ENCODE assay signal across 10 mouse cellular contexts in genomic region chr6:87778294-87779173, GRCm38 (mm10). TPM values are rescaled to one million over a fixed set of nuclear protein-coding genes. Genes with fewer than 3 reads are reported as not detected.
DNase-seq lines count a peak whose midpoint lies in the region; ATAC-seq and TF ChIP-seq lines count a peak whose summit lies in the region.
"Had no signal": no experiment of that assay in that cellular context is flagged by ENCODE, and none has a peak within 500 bp of the region (broad histone marks: within the 10 kb centered on the region; RNA-seq: fewer than 3 reads in every experiment).

No protein-coding gene starts in this region.

- no peaks in the 10 kb centered on the region for H3K4me1 ChIP-seq in heart, embryonic 11.5 days (ENCODE audit: control insufficient read depth, insufficient read depth, low read length)
- H3K4me1 ChIP-seq in MEL (ENCODE audit: control insufficient read depth in 1 of 2, insufficient read depth in 2 of 2, low read length in 2 of 2): peaks cover 18 to 27% of the 10 kb centered on the region in 2 experiments
- peaks cover 15% of the 10 kb centered on the region for H3K4me1 ChIP-seq in heart, embryonic 15.5 days (replicated peaks)
- H3K4me1 ChIP-seq in limb, embryonic 10.5 days: no peaks in the 10 kb centered on the region

- no peak overlapping the region for H3K9ac ChIP-seq in heart, embryonic 11.5 days (ENCODE audit: low read depth, low read length)
- peak overlapping the region; percentile 31 for H3K9ac ChIP-seq in MEL (ENCODE audit: control insufficient read depth, low read depth, low read length, poor library complexity, severe bottlenecking)
- no peak overlapping the region for H3K9ac ChIP-seq in heart, embryonic 15.5 days

- no peaks in the 10 kb centered on the region for H3K79me2 ChIP-seq in MEL (ENCODE audit: control insufficient read depth, insufficient read depth, low read length, poor library complexity)

- TF ChIP-seq CTCF in MEL (IDR thresholded peaks at IDR 0.05 in 2 of 3, conservative IDR thresholded peaks at IDR 0.05 in 1 of 3; ENCODE audit: control insufficient read depth in 1 of 3, insufficient read depth in 1 of 3, low read depth in 2 of 3, low read length in 3 of 3, poor library complexity in 1 of 3, severe bottlenecking in 1 of 3): no peak

- WGBS in heart, embryonic 11.5 days (ENCODE audit: insufficient replicate concordance): 68% methylated on average over 11 of the region's 11 CpGs
- 51% methylated on average over 11 of the region's 11 CpGs for WGBS in heart, embryonic 15.5 days
- 81% methylated on average over 11 of the region's 11 CpGs for WGBS in limb, embryonic 10.5 days

- TF ChIP-seq RAD21 in MEL (IDR thresholded peaks at IDR 0.05; ENCODE audit: low read depth, low read length): no peak

- TF ChIP-seq POLR2A in MEL (IDR thresholded peaks at IDR 0.05; ENCODE audit: control insufficient read depth in 1 of 2, insufficient read depth in 1 of 2, low read depth in 1 of 2, low read length in 2 of 2, poor library complexity in 1 of 2): no peak

- H3K4me3 ChIP-seq in heart, embryonic 11.5 days (ENCODE audit: low read depth, low read length): no peak overlapping the region
- H3K4me3 ChIP-seq in MEL (ENCODE audit: control insufficient read depth in 1 of 2, insufficient read depth in 1 of 2, low read depth in 2 of 2, low read length in 2 of 2): no peak overlapping the region
- H3K4me3 ChIP-seq in heart, embryonic 15.5 days: no peak overlapping the region
- H3K4me3 ChIP-seq in limb, embryonic 10.5 days: no peak overlapping the region

- intact Hi-C loops in heart, postnatal 36 days (cut with DNase I): no loop called here

- DNase-seq in heart, postnatal 36 days: no peak
- peak; percentile 84 for DNase-seq in MEL (ENCODE audit: low read depth, low spot score)
- DNase-seq in limb, embryonic 10.5 days (ENCODE audit: low spot score): no peak
- no peak for DNase-seq in layer of hippocampus, adult 8-10 months (ENCODE audit: low spot score in 2 of 2)
- no peak for DNase-seq in frontal cortex, adult 2 months (ENCODE audit: extremely low spot score in 1 of 2, low spot score in 1 of 2)
- no peak for DNase-seq in ovary, postnatal 36 days (ENCODE audit: low spot score)
- DNase-seq: cerebellum, adult 8-10 months had no signal

- TF ChIP-seq EP300 in MEL (IDR thresholded peaks at IDR 0.05; ENCODE audit: low read depth in 1 of 2, low read length in 2 of 2): no peak

- no peak overlapping the region for H3K27ac ChIP-seq in heart, embryonic 11.5 days (ENCODE audit: low read depth, low read length)
- H3K27ac ChIP-seq in MEL (ENCODE audit: control insufficient read depth, low read depth, low read length): peak overlapping the region; percentile 27
- H3K27ac ChIP-seq in heart, embryonic 15.5 days: peak overlapping the region; percentile 25; the same call in 1 of the 2 replicates
- 0 out of 2 replicates have a peak overlapping the region, but pooled peaks have one; percentile 3 for H3K27ac ChIP-seq in limb, embryonic 10.5 days

- H3K4me2 ChIP-seq in heart, embryonic 11.5 days: no peak overlapping the region
- H3K4me2 ChIP-seq in heart, embryonic 15.5 days: no peak overlapping the region

- H3K27me3 ChIP-seq in heart, embryonic 11.5 days (ENCODE audit: control insufficient read depth, insufficient read depth, low read length): no peaks in the 10 kb centered on the region
- H3K27me3 ChIP-seq in MEL (ENCODE audit: control insufficient read depth in 1 of 2, insufficient read depth in 2 of 2, low read length in 2 of 2): no peaks in the 10 kb centered on the region
- H3K27me3 ChIP-seq in heart, embryonic 15.5 days: no peaks in the 10 kb centered on the region
- H3K27me3 ChIP-seq in limb, embryonic 10.5 days (ENCODE audit: low read depth, poor library complexity, severe bottlenecking): no peaks in the 10 kb centered on the region

- 0 out of 2 replicates have a peak, but pooled peaks have one; percentile 39 for ATAC-seq in heart, embryonic 11.5 days (replicated peaks; ENCODE audit: insufficient number of reproducible peaks, low FRiP score, low TSS enrichment)
- ATAC-seq in heart, embryonic 15.5 days (replicated peaks; ENCODE audit: insufficient number of reproducible peaks, insufficient read depth, low FRiP score, low read depth): peak; percentile 74

- H3K9me3 ChIP-seq in heart, embryonic 11.5 days (replicated peaks; ENCODE audit: control insufficient read depth, low read length): no peaks in the 10 kb centered on the region
- H3K9me3 ChIP-seq in MEL (replicated peaks; ENCODE audit: insufficient read depth, low read length): no peaks in the 10 kb centered on the region
- H3K9me3 ChIP-seq in heart, embryonic 15.5 days (replicated peaks): no peaks in the 10 kb centered on the region
- H3K9me3 ChIP-seq in limb, embryonic 10.5 days (replicated peaks): no peaks in the 10 kb centered on the region

- no peaks in the 10 kb centered on the region for H3K36me3 ChIP-seq in heart, embryonic 11.5 days (ENCODE audit: control insufficient read depth, insufficient read depth, low read length)
- H3K36me3 ChIP-seq in MEL (ENCODE audit: control insufficient read depth in 1 of 2, insufficient read depth in 2 of 2, low read length in 2 of 2): peaks cover 0 to 18% of the 10 kb centered on the region in 2 experiments; a peak in 2 of 4 replicates
- no peaks in the 10 kb centered on the region for H3K36me3 ChIP-seq in heart, embryonic 15.5 days
- H3K36me3 ChIP-seq in limb, embryonic 10.5 days: no peaks in the 10 kb centered on the region

TF ChIP-seq in MEL, 35 proteins besides CTCF, POLR2A, EP300 and RAD21 (continues in another document):
- TF ChIP-seq MAZ (IDR thresholded peaks at IDR 0.05; ENCODE audit: low read depth, low read length) (no peak), SIN3A (IDR thresholded peaks at IDR 0.05; ENCODE audit: low read length) (0 out of 2 replicates have a peak, but pooled peaks have one; percentile 10), NELFE (IDR thresholded peaks at IDR 0.05; ENCODE audit: low read depth, low read length) (no peak), ELF1 (IDR thresholded peaks at IDR 0.05; ENCODE audit: low read depth, low read length) (no peak), ZC3H11A (IDR thresholded peaks at IDR 0.05; ENCODE audit: low read depth, low read length) (no peak), MXI1 (IDR thresholded peaks at IDR 0.05; ENCODE audit: low read depth, low read length) (no peak), CHD2 (IDR thresholded peaks at IDR 0.05; ENCODE audit: low read length) (no peak), JUND (IDR thresholded peaks at IDR 0.05; ENCODE audit: low read depth, low read length) (no peak), MAFK (IDR thresholded peaks at IDR 0.05; ENCODE audit: borderline replicate concordance, low read depth, low read length) (no peak), SMC3 (IDR thresholded peaks at IDR 0.05; ENCODE audit: low read depth, low read length) (no peak), RCOR1 (IDR thresholded peaks at IDR 0.05; ENCODE audit: low read depth, low read length) (no peak)

RNA-seq across cellular contexts. Expression of gene Gp9, which starts 0.7 kb away (rescaled TPM):
- 6.1 and 7.1 TPM in 2 replicates for polyA plus RNA-seq in heart, embryonic 11.5 days (2014; fragmentation: Nextera tagmentation; extraction: Ambion mirVana)
- 1 to 10 TPM in 1 of 2 experiments, under 1 TPM in 1; 0.94 to 1.1 TPM for total RNA-seq in heart, postnatal 36 days (2021)
- total RNA-seq in MEL (2012; rRNA removed): 2.4 and 3.9 TPM in 2 replicates
- polyA plus RNA-seq in MEL (2012; ENCODE audit: insufficient read depth in 1 of 2, insufficient read length in 2 of 2, low read depth in 1 of 2, low replicate concordance in 2 of 2, missing spikeins in 1 of 2): 10 to 100 TPM in 1 of 2 experiments, not detected in 1; 11.1 TPM
- 3.9 and 4.2 TPM in 2 replicates for polyA plus RNA-seq in heart, embryonic 15.5 days (2015; fragmentation: Nextera tagmentation; extraction: Ambion mirVana)
- polyA plus RNA-seq in limb, embryonic 10.5 days (2016; fragmentation: Nextera tagmentation; extraction: Ambion mirVana): 1.6 and 2.1 TPM in 2 replicates
- 1 to 10 TPM in 2 of 4 experiments, under 1 TPM in 2; 0.37 to 1.5 (median 0.85) TPM for total RNA-seq in layer of hippocampus, adult 8-10 months (2022)
- polyA plus RNA-seq in frontal cortex, adult 2 months (2012; rRNA removed): 0.99 and 1.9 TPM in 2 replicates
- polyA plus RNA-seq: C2C12 had no signal

RNA-seq across cellular contexts. Expression of gene Rab43, which starts 33.4 kb away (rescaled TPM):
- polyA plus RNA-seq in heart, embryonic 11.5 days (2014; fragmentation: Nextera tagmentation; extraction: Ambion mirVana): 6.4 and 6.9 TPM in 2 replicates
- total RNA-seq in heart, postnatal 36 days (2021): 10 to 100 TPM; 10.7 to 11.1 TPM
- 3.1 and 4.0 TPM in 2 replicates for total RNA-seq in MEL (2012; rRNA removed)
- polyA plus RNA-seq in MEL (2012; ENCODE audit: insufficient read depth in 1 of 2, insufficient read length in 2 of 2, low read depth in 1 of 2, low replicate concordance in 2 of 2, missing spikeins in 1 of 2): 10 to 100 TPM in 1 of 2 experiments, not detected in 1; 13.2 TPM
- polyA plus RNA-seq in heart, embryonic 15.5 days (2015; fragmentation: Nextera tagmentation; extraction: Ambion mirVana): 8.2 and 10.2 TPM in 2 replicates
- 5.3 and 7.6 TPM in 2 replicates for polyA plus RNA-seq in limb, embryonic 10.5 days (2016; fragmentation: Nextera tagmentation; extraction: Ambion mirVana)
- total RNA-seq in layer of hippocampus, adult 8-10 months (2022): 10 to 100 TPM; 18.9 to 23.5 (median 20.0) TPM
- polyA plus RNA-seq in frontal cortex, adult 2 months (2012; rRNA removed): 15.3 and 17.2 TPM in 2 replicates

RNA-seq across cellular contexts. Expression of gene Efcc1, which starts 47.9 kb away (rescaled TPM):
- polyA plus RNA-seq in heart, embryonic 11.5 days (2014; fragmentation: Nextera tagmentation; extraction: Ambion mirVana): 0.25 TPM in 1 of 2 replicates, not detected in the other
- total RNA-seq in heart, postnatal 36 days (2021): 1 to 10 TPM; 1.2 to 1.4 TPM
- total RNA-seq in MEL (2012; rRNA removed): 0.27 TPM in 1 of 2 replicates, not detected in the other
- polyA plus RNA-seq in MEL (2012; ENCODE audit: insufficient read depth in 1 of 2, insufficient read length in 2 of 2, low read depth in 1 of 2, low replicate concordance in 2 of 2, missing spikeins in 1 of 2): 1 to 10 TPM in 1 of 2 experiments, not detected in 1; 1.2 TPM
- 0.77 and 0.99 TPM in 2 replicates for polyA plus RNA-seq in heart, embryonic 15.5 days (2015; fragmentation: Nextera tagmentation; extraction: Ambion mirVana)
- 0.08 and 0.18 TPM in 2 replicates for polyA plus RNA-seq in limb, embryonic 10.5 days (2016; fragmentation: Nextera tagmentation; extraction: Ambion mirVana)
- 1 to 10 TPM; 4.6 to 9.4 (median 5.8) TPM for total RNA-seq in layer of hippocampus, adult 8-10 months (2022)
- 4.3 and 4.5 TPM in 2 replicates for polyA plus RNA-seq in frontal cortex, adult 2 months (2012; rRNA removed)

RNA-seq across cellular contexts. Expression of gene Gm45140, which starts 57.1 kb away (rescaled TPM):
- polyA plus RNA-seq in heart, embryonic 11.5 days (2014; fragmentation: Nextera tagmentation; extraction: Ambion mirVana): 2.3 TPM in 2 replicates
- 1 to 10 TPM in 1 of 2 experiments, under 1 TPM in 1; 0.79 to 2.0 TPM for total RNA-seq in heart, postnatal 36 days (2021)
- 9.6 and 9.9 TPM in 2 replicates for total RNA-seq in MEL (2012; rRNA removed)
- 10 to 100 TPM in 1 of 2 experiments, not detected in 1; 26.2 TPM for polyA plus RNA-seq in MEL (2012; ENCODE audit: insufficient read depth in 1 of 2, insufficient read length in 2 of 2, low read depth in 1 of 2, low replicate concordance in 2 of 2, missing spikeins in 1 of 2)
- 2.2 TPM in 2 replicates for polyA plus RNA-seq in heart, embryonic 15.5 days (2015; fragmentation: Nextera tagmentation; extraction: Ambion mirVana)
- polyA plus RNA-seq in limb, embryonic 10.5 days (2016; fragmentation: Nextera tagmentation; extraction: Ambion mirVana): 2.7 and 3.6 TPM in 2 replicates
- 1 to 10 TPM in 2 of 4 experiments, under 1 TPM in 2; 0.49 to 3.8 (median 1.5) TPM for total RNA-seq in layer of hippocampus, adult 8-10 months (2022)
- 3.8 and 5.9 TPM in 2 replicates for polyA plus RNA-seq in frontal cortex, adult 2 months (2012; rRNA removed)
